Mouse (Mus musculus) gastrocnemius, postnatal 14 days (tissue): ENCODE data around the gene Gm38394. TPM values are rescaled to one million over a fixed set of nuclear protein-coding genes. Genes with fewer than 3 reads are reported as not detected.
"Not testable (repeated sequence)": the region's sequence is repeated elsewhere in the genome, so short reads cannot be mapped to it uniquely, and the experiment has no call there.

Experiments used
- DNase-seq: peaks from one replicate; pipeline ENCODE4 v3.0.0; 2021; ENCODE audit warnings: mixed read lengths
- intact Hi-C: fragments of 180-260 bp; cut with DNase I; formaldehyde crosslinking; loops from one replicate; pipeline ENCODE4 v1.15.1; 2025; ENCODE audit warnings: low total_unique reads
- long read RNA-seq, 2 experiments: library from polyadenylated mRNA; stranded (forward); transcript quantifications; one replicate each; pipeline ENCODE4 v2.0.0; 2021
- total RNA-seq, 2 experiments: library from RNA; stranded (reverse); gene quantifications; 2 replicates each; pipeline ENCODE4 v1.2.3; 2021

The Gm38394 gene
- 10 to 100 TPM; 33.1 to 36.9 TPM for total RNA-seq
- long read RNA-seq, experiment 1, partial matches to known transcripts: 4 of 4 reads
- long read RNA-seq, experiment 1, other reads (novel, unspliced or antisense): 0 of 4 reads
- long read RNA-seq, experiment 2, partial matches to known transcripts: 7 of 7 reads
- long read RNA-seq, experiment 2, other reads (novel, unspliced or antisense): 0 of 7 reads

DNA sequence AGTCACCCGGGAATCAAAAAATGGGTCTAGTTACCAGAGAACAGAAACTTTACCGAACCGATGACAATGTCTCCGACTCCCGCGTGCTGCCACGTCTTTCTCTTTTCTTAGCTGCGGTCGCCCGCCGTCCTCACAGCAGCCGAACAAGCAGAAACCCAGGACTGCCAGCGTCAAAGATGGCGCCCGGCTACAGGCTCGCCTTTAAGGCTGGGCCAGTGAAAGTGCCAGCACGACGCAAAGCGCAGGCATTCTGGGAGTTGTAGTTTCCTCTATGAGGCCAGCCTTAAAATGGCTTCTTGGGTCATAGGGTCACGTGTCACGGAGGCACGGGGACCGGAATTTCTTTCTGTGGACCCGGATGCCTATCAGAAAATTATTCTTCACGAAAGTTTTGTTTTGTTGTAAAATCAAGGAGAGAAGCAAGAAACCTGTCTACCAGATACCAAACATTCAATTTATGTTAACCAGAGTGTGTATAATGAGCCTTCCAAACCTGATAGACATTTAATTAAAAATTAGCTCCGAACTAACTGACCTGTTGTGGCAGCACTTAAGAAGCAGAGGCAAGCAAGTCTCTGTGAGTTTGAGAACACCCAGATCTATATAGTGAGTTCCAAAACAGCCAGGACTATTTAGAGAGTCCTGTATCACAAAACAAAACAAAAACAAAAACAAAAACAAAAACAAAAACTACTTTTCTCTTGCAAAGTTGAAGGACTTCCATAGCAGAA is at the start of gene Gm38394:
Gm38394 (minus strand) TSS at position 116 of the 731 bp plus-strand sequence.
- DNase-seq: peak; percentile 93
- intact Hi-C loops: no loop called here

DNA sequence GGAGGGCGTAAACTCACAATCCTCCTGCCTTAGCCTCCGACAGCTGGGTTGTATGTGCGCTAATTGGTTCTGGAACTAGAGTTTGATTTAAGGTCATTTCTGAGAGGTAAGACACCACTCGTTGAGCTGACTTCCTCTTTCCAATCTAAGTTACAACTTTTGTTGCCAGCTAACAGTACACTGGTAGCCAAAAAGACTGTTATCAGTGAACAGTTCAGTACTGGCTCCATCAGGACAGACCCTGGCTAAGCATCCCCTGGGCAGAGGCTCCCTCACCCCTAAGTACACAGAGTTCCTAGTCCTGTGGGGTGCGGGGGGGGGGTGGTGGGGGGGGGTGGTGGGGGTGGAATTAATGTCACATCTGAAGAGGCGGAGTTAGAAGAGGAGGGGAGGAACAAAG is 49.8 kb upstream of the Gm38394 start:
- intact Hi-C loops: no loop called here

DNA sequence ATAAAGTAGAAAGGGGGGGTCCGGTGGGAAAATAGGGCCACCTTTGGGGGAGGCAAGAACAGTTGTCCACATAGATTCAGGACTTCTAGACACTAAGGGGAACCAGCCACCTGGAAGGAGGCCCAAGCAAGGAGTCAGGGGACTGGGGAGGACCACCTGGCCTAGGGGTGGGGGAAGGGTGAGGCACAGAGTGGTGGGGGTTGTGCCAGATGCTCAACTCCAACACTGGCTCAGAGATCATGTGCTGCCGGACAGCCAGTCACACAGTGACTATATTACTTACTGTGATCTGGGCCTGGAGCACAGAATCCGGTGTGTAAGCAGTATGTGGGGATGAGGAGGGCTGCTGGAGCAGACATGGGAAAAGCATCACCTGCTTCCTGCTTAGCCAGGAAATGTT is 48.2 kb upstream of the Gm38394 start:
- intact Hi-C loops: no loop called here

More for the DNA sequence above, 49.8 kb upstream of the Gm38394 start:
- no peak for DNase-seq

DNA sequence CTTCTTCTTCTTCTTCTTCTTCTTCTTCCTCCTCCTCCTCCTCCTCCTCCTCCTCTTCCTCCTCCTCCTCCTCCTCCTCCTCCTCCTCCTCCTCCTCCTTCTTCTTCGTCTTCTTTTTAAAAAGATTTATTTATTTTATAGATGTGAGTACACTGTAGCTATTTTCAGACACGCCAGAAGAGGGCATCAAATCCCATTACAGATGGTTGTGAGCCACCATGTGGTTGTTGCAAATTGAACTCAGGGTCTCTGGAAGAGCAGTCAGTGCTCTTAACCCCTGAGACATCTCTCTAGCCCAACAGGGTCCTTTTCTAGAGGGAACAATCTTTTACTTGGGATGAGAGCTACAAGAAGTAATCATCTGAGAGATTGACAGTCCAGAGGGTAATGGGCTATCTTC is 40.7 kb upstream of the Gm38394 start:
- intact Hi-C loops, DNase-seq: not testable (repeated sequence)

More for the DNA sequence above, 48.2 kb upstream of the Gm38394 start:
- DNase-seq: no peak

DNA sequence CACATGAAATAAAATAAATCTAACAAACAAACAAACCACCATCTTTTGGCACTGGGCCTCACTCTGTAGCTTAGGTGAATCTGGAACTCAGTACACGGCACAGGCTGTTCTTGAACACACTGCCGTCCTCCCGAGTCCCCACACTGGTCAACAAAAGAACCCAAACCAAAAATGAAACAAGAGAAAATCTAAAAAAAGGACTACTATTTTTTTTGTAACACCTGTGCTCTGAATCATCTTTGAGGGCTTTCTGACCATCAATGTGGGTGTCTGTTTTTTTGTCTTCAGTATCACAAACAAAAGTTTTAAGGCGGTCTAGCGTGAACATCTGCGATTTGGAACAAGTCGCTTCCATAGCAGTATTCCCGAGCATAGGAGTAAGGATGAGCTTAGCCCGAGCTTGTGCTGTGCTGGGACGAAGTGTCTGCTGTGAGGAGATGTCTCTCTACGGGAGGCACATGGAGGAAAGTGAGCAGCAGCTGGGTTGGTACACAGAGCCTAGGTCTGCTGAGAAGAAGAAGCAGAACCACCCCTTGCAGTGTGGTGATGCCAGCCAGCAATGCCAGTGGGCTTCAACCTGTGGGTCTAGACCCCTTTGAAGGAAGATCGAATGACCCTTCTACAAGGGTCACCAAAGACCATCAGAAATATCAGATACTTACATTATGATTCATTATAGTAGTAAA is 37.0 kb upstream of the Gm38394 start:
- intact Hi-C loops: no loop called here
- no peak for DNase-seq

DNA sequence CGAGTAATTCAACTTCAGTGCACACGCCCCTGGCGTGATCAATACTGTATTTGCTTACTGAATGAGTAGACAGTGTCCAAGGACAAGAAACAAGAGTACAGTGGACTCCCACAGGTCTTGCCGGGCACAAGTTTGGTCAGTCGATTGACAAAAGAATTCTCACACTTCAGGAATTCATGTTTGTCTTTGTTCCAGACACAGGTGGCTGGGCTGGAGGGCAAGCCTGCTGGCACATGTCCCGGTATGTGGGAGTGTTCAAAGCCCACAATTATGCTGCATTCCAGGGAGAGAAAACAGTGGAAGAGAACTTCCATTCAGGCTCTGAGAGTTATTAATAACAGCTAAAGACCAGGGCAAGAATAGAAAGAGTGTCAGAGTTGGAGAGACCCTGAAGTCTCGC is 34.8 kb upstream of the Gm38394 start:
- intact Hi-C loops: no loop called here
- DNase-seq: no peak

DNA sequence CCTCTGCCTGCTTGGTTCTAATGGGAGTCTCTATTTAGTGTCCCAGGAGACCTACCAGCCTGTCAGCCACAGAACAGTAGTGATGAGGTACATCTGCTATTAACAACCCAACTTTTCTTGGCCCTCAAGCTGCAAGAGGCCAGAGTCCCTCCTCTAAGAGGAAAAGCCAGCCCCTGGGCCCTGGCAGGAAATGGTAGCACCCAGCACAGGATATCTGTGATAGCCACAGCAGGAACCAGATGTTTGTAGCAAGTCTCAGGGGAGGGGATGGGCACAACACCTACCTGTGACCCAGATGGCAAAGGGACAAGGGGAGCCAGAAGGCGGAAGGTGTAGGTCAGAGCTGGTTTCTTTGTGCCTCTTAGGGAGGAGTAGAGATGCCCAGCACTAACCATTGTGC is 33.8 kb upstream of the Gm38394 start:
- DNase-seq: no peak
- intact Hi-C loops: no loop called here

DNA sequence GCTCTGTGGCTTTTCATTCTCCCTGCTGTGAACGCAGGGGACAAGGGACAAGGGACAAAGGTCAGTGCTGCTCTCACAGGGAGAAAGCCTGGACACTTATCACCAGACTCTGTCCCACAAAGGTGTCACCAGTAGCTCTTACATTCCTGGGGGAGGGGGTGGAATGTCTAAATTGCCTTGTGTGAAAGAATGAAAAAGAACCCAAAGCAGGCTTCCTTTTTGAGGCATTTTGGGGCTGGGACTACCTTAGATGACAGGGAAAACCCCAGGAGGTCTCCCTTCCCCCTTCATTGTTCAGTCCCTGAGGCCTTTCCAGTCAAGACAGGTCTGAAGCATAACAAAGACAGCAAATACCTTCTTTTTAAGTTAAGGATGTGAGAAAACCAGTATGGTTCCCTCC is 33.2 kb upstream of the Gm38394 start:
- intact Hi-C loops: no loop called here
- DNase-seq: no peak

DNA sequence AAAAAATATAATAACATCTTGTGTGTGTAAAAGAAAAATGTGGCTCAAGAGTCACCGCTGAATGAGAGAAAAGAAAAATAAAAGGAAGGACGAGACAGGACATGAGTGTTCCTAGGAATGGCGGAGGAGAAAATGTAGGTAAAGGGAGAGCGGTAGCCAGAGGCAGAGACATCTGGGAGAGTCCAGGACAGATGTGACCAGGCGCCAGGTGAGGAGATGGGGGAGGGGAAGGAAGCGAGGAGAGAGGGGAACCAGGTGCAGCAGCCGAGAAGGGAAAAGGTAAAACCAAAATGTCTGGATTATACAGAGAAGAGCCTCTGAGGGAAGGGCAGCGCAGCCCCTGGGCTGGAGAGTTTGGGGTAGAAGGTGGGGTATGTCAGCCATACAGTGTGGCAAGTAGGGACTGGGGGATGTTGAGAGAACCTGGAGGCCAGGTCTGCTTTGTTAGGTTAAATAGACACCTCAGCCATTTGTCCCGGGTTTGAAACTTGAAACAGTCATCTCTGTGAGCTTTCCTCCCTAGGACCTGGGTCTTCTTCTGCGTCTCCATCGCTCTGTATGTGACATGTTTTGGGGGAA is 32.5 kb upstream of the Gm38394 start:
- intact Hi-C loops: no loop called here
- no peak for DNase-seq

DNA sequence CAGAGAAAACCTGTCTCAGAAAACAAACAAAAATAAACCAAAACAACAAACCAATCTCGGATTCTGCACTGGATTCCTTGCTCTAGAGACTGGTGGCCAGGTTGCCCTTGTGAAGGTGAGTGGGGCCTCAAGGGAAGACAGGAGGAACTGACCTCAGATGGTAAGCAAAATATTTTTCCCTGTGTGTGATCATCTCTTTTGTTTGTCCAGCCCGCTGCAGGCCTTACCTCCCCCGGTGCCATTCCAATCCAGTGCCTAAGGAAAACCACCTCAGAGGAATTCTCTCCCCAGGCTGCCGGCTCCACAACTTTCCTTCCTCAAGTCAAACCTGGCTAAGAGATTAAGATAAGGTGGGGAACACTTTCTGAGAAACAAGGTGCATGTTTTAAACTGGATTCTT is 31.1 kb upstream of the Gm38394 start:
- no peak for DNase-seq
- intact Hi-C loops: no loop called here

DNA sequence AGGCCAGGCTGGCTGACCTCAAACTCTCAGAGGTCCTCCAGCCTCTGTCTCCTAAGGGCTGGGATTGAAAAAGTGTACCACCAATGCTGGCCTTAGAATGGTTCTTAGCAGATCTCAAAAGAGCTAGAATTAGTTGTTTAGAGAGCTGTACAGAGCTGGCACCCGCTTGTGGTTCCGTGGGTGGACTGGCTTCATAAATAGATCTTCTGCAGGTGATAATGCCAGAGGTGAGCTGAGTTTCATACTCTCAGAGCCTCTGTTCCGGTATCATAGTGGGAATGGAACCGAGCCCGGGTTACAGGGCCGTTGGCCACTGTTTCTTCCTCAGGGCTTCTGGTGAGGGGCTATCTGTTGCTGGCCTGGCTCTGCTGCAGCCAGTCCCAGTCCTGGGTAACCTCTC is 29.9 kb upstream of the Gm38394 start:
- DNase-seq: no peak
- intact Hi-C loops: no loop called here

DNA sequence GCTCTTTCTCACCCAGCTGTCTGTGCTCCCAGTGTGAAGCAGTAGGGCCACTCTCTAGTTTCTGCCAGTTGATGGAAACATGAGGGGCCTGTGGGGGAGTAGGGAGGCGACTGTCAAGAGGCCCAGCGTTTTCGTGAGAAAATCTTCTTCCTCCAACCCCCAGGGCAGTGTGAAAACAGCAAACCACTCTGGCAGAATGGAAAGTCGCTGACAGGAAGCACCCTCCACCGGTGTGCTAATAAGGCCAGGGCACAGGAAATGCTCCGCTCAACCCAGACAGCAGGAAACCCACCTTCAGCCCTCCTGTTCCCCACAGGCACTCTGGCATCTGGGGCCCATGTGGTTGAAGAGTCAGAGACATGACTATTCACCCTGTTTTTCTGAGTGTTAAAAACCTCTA is 28.8 kb upstream of the Gm38394 start, which contains the start of gene Lax1:
Lax1 (minus strand) TSS at position 212 of the 400 bp plus-strand sequence.
- intact Hi-C loops: no loop called here
- DNase-seq: no peak

DNA sequence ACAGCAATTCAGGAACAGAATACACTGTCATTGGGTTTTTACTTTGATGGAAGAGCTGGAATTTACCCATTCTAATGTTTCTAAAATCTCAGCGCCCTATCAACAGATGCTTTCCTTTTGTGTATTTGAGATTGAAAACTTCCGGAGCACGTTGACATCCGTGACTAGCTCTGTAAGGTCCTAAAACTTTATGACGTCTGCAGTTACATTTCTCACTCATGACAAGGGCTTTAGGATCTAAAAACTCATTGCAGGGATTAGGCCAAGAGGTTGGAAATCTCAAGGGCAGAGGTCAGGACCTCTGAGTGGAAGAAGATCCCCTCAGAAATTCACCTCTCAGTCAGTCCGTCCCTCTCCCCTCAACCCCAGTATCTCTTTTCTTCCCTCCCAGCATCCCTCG is 27.2 kb upstream of the Gm38394 start:
- intact Hi-C loops: no loop called here
- DNase-seq: no peak

DNA sequence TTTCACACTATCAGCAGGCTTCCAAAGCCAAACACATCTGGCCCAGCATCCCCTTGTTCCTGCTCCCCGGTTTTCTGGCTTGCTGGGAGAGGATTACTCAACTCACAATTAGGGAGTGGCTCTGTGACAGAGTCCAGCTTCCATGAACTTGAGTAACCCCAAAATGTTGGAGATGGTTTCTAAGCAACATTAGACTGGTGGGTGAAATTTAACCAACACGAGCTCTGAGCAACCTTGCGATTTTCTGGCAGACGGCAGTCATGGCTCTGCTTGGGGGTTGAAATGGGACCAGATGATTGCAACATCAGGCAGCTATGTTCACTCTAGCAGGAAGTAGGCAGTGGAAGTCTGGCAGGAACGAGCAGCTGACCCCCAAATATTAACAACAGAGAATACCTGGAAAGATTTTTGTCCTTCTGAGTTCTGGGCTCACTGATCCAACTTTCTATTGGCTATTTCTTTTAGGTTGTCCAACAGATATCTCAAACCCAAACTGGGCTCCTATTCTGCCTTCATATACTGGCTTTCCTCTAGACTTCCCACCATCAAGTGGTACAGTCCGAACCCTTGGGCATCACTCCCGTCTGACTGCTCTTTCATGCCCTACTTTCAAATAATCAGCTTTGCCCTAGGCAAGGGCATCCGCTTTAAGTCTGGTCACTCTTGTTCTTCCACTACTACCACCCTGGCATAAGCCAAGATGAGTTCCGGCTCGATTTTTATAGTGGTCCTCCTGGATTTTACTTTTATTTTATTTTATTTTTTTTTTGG is 24.8 kb upstream of the Gm38394 start:
- intact Hi-C loops: no loop called here
- DNase-seq: peak; percentile 75

DNA sequence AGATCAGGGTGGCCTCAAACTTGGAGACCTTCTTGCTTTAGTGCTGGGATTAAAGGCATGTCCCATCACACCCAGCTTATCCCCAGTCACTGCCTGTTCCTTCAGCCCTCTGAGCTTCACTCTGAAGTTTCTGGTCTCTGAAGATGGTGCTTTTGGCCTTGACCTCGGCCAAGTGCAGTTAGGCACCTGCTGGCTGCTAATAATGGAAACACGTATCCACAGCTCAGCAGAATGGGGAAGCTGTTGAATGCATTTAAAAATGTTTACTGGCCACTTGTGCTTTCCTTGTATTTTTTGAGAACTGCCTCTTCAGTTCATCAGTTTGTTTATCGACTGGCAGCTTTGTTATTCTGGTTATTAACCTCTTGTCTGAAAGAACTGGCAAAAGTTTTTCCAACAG is 10.7 kb upstream of the Gm38394 start:
- DNase-seq: no peak
- intact Hi-C loops: no loop called here

DNA sequence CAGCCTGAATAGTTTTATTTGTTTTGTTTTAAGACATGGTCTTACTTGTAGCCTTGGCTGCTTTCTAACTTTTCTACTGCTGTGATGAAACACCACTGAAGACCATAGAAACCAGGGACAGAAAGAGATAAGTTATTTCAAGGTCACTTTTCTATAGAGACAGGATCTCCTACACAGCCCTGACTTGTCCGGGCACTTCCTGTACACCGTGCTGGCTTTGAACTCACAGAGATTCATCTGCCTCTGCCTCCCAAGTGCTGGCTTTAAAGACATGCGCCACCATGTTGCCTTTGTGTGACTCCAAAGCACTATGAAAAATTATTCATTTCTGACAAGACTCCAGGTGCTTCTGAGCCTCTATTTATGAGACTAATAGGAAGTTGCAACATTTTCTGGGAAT is 10.1 kb upstream of the Gm38394 start:
- intact Hi-C loops: no loop called here
- DNase-seq: no peak

DNA sequence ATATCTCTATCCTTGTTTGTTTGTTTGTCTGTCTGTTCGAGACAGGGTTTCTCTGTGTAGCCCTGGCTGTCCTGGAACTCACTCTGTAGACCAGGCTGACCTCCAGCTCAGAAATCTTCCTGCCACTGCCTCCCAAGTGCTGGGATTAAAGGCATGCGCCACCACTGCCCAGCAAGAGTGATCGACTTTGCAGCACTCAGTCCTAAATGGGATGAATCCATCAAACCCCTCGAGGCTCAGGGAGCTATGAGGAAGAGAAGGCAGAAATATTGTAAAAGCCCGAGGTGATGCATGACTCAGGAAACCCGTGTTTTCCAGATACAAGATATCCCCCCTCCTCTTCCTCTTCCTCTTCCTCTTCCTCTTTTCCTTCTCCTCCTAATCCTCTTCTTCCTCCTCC is 9.7 kb upstream of the Gm38394 start:
- no peak for DNase-seq
- intact Hi-C loops: no loop called here

DNA sequence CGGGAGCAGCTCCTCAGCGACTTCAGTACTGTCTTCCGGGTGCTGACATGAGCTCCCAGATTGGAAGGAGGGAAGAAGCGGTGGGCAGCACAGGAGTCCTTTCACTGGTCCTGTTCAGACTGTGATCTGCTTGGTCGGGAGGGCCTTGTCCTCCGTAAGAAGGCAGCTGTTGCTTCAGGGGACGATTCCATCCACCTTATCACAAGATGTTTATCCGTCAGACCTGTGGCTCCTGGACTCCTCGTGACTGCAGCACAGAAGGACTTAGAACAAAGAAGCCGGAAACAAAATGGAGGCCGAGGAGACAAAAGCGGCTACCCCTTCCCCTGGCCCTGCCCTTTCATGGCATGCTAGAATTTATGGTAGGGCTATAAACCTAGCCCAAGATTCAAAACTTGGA is 9.1 kb upstream of the Gm38394 start:
- intact Hi-C loops: no loop called here
- no peak for DNase-seq

DNA sequence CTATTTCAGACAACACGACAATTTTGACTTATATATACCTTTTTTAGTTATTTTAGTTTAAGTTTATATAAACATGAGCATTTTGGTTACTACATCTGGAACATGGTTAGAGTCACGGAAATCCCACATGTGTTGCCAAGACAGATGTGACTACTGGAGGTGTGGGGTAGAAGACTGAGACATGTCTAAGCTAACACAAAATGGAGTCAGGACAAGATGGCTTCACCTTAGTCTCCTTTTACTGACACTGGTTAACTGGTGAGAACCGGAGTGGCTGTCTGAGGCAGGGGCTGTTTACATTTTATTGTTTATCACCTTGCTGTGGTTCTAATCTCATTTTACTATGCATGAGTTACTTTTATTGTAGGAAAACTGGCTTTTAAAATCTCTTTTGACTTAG is 7.5 kb upstream of the Gm38394 start:
- no peak for DNase-seq
- intact Hi-C loops: no loop called here

DNA sequence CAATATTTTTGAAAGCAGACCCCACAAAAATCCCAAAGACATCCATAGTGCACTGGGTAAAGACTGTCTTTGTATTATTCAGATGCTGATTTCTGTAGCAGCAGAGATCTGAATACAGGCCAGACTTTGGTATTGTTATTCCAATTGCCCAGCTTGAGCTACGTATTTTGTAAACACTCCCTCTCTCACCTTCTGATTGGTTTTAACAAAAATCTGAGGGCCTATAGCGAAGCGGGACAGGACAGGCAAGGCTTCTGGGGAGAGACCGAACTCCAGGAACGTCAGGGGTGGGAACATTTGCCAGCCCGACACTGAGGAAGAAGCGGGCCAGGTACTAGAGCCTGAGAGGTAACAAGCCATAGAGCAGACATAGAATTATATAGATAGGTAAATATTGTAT is 6.6 kb upstream of the Gm38394 start:
- DNase-seq: no peak
- intact Hi-C loops: no loop called here
